Mouse (Mus musculus) liver, adult 2 months (tissue): Measurements from ENCODE around the gene Pfn3. TPM values are rescaled to one million over a fixed set of nuclear protein-coding genes. Genes with fewer than 3 reads are reported as not detected.

Experiments used
- DNase-seq: peaks from one replicate; pipeline ENCODE4 v3.0.0-alpha.2; 2011; ENCODE audit warnings: low read depth, low spot score; ENCODE audit errors: extremely low read depth
- H3K27ac ChIP-seq: fragments of 200-500 bp; replicated peaks from 2 replicates; pipeline ENCODE4 v1.5.1; 2012; ENCODE audit warnings: low read depth, mild to moderate bottlenecking, control low read depth, inconsistent platforms, low read length; ENCODE audit not compliant: insufficient read depth
- H3K27me3 ChIP-seq: fragments of 200-500 bp; 2 replicates; pipeline ENCODE4 v1.6.1; 2012; ENCODE audit warnings: mild to moderate bottlenecking, moderate library complexity, low read length, inconsistent platforms; ENCODE audit not compliant: control insufficient read depth, insufficient read depth
- H3K36me3 ChIP-seq: fragments of 200-500 bp; 2 replicates; pipeline ENCODE4 v1.6.1; 2012; ENCODE audit warnings: low read length, inconsistent platforms; ENCODE audit not compliant: control insufficient read depth, insufficient read depth
- H3K4me1 ChIP-seq: fragments of 200-500 bp; 2 replicates; pipeline ENCODE4 v1.6.1; 2011; ENCODE audit warnings: low read length; ENCODE audit not compliant: control insufficient read depth, insufficient read depth
- H3K4me3 ChIP-seq: fragments of 200-500 bp; 2 replicates; pipeline ENCODE4 v1.5.1; 2011; ENCODE audit warnings: low read depth, mild to moderate bottlenecking, control low read depth, low read length, moderate library complexity; ENCODE audit not compliant: insufficient read depth
- H3K79me2 ChIP-seq: fragments of 200-500 bp; 2 replicates; pipeline ENCODE4 v1.6.1; 2012; ENCODE audit warnings: inconsistent platforms, mild to moderate bottlenecking, low read length, moderate library complexity; ENCODE audit not compliant: control insufficient read depth, insufficient read depth
- H3K9ac ChIP-seq: fragments of 200-500 bp; 2 replicates; pipeline ENCODE4 v1.6.1; 2012; ENCODE audit warnings: low read depth, mild to moderate bottlenecking, control low read depth, inconsistent platforms, low read length
- CTCF ChIP-seq: fragments of 200-500 bp; IDR thresholded peaks from 2 replicates; pipeline ENCODE4 v1.5.1; 2011; ENCODE audit warnings: low read depth, low read length, control low read depth
- POLR2A ChIP-seq: fragments of 200-500 bp; IDR thresholded peaks from 2 replicates; pipeline ENCODE4 v1.6.1; 2011; ENCODE audit warnings: low read length, control low read depth; ENCODE audit not compliant: insufficient read depth; ENCODE audit errors: extremely low read depth
- WGBS: fragments of 180-500 bp; shearing (Covaris S2); methylation state at CpG from one replicate; pipeline ENCODE4 v1.1.7; 2018; 5-methylcytosine and 5-hydroxymethylcytosine counted together
- polyA plus RNA-seq: library from polyadenylated mRNA; depleted of rRNA; stranded (reverse); fragments of >200 nt; gene quantifications from 2 replicates; pipeline ENCODE4 v1.2.3, GENCODE M21; 2012
- total RNA-seq: library from RNA; depleted of rRNA; stranded (reverse); fragments of >200 nt; gene quantifications from 2 replicates; pipeline ENCODE4 v1.2.3, GENCODE M21; 2014

The Pfn3 gene
- total and polyA plus RNA-seq, 2 experiments, result not detected

DNA sequence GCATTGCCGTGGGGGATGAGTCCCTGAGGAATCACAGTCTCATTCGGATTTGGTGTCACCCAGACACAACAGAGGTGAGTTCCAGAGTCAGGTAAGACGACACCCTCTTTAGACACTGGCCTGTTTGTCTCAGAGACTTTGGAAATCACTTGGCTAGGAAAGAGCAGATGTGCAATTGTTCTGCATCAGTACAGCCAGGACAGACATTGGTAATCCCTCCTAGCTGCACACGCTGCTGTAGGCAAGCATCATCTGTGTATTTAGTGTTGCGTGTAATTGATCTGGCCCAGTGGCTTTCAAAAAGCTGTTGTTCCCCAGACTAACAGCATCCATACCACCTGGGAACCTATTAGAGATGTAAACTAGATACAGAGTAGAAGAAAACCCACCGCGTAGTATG is 11.8 kb downstream of the Pfn3 start:
- no peak for DNase-seq
- Histone ChIP-seq H3K4me3 (no peak overlapping the region), H3K79me2 (no peaks in the 10 kb centered on the region), H3K27ac (no peak overlapping the region), H3K4me1 (no peaks in the 10 kb centered on the region), H3K36me3 (no peaks in the 10 kb centered on the region), H3K9ac (no peak overlapping the region), H3K27me3 (no peaks in the 10 kb centered on the region)
- no peak for TF ChIP-seq POLR2A
- TF ChIP-seq CTCF, result no peak
- 83% methylated on average over 7 of the region's 7 CpGs for WGBS

DNA sequence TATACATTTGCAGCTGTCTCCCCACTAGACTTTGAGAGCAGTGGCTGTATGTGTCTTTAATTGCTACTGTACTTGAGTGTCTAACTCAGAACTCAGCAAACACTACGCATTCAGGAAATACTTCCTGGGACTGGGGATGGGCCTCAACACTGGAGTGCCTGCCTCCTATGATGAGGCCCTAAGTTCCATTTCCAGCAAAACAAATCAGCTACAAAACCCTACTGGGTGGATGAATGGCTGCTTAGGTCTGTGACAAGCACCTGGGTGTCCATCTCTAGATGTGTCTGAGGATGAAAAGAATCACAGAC is 15.0 kb downstream of the Pfn3 start:
- H3K27ac ChIP-seq, result no peak overlapping the region
- WGBS, result 79% methylated on average over 1 of the region's 1 CpGs
- H3K27me3 ChIP-seq, result no peaks in the 10 kb centered on the region
- TF ChIP-seq POLR2A, result no peak
- TF ChIP-seq CTCF, result no peak
- H3K79me2 ChIP-seq, result no peaks in the 10 kb centered on the region
- DNase-seq, result no peak
- H3K4me1 ChIP-seq, result no peaks in the 10 kb centered on the region
- H3K9ac ChIP-seq, result no peak overlapping the region
- H3K4me3 ChIP-seq, result no peak overlapping the region
- H3K36me3 ChIP-seq, result no peaks in the 10 kb centered on the region

GRCm38 (mm10) chr13:55399300-55400038 is 15.6 kb downstream of the Pfn3 start:
- TF ChIP-seq CTCF (no peak), POLR2A (no peak)

DNA sequence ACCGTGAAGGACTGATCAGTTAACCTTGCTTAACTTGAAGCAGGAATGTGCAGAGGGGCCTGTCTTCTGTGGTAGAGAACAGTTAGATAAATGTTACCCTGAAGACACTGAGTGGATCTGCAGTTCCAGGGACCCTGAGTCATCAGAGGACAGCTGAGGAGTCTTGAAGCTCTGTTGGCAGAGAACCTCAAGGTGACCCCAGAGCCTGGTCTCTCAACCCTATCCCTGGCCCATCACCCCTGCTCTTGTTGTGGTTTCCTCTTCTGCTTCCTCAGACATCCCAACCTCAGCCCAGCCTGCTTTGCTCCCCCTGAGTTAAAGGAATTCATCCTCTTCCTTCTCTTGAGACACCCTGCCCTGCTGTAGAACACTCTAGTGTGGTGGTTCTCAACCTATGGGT is 16.9 kb downstream of the Pfn3 start, which contains the start of gene Slc34a1:
Slc34a1 (plus strand) TSS at position 100 of the 400 bp plus-strand sequence.
- no peaks in the 10 kb centered on the region for H3K27me3 ChIP-seq
- no peak within 1 kb of the TSS for H3K9ac ChIP-seq
- H3K4me1 ChIP-seq, result no peaks in the 10 kb centered on the region
- 90% methylated on average over 1 of the region's 1 CpGs for WGBS
- DNase-seq, result no peak
- no peak within 1 kb of the TSS for H3K4me3 ChIP-seq
- H3K79me2 ChIP-seq, result no peaks in the 10 kb centered on the region
- no peak within 1 kb of the TSS for H3K27ac ChIP-seq
- H3K36me3 ChIP-seq, result no peaks in the 10 kb centered on the region
- TF ChIP-seq CTCF, result no peak
- no peak for TF ChIP-seq POLR2A

More at GRCm38 (mm10) chr13:55399300-55400038, 15.6 kb downstream of the Pfn3 start:
- Histone ChIP-seq H3K36me3 (no peaks in the 10 kb centered on the region), H3K4me1 (no peaks in the 10 kb centered on the region), H3K79me2 (no peaks in the 10 kb centered on the region), H3K27ac (no peak overlapping the region), H3K4me3 (no peak overlapping the region), H3K9ac (no peak overlapping the region), H3K27me3 (no peaks in the 10 kb centered on the region)
- no peak for DNase-seq
- WGBS, result 73% methylated on average over 5 of the region's 5 CpGs

DNA sequence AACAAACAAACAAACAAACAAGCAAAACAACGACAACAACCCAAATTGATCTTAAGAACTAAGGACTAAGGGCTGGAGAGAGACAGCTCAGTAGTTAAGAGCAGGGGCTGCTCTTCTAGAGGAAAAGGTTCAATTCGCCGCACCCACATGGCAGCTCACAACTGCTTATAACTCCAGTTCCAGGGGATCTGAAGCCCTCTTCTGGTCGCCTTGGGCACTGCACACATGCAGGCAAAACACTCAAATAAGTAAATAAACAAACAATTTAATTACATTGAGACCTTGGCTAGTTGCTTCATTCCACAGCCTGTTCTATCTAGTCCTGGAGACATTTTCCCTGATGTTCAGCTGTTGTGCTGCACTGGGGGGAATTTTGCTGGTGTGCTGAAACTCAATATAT is 22.1 kb downstream of the Pfn3 start:
- DNase-seq, result peak; percentile 18

DNA sequence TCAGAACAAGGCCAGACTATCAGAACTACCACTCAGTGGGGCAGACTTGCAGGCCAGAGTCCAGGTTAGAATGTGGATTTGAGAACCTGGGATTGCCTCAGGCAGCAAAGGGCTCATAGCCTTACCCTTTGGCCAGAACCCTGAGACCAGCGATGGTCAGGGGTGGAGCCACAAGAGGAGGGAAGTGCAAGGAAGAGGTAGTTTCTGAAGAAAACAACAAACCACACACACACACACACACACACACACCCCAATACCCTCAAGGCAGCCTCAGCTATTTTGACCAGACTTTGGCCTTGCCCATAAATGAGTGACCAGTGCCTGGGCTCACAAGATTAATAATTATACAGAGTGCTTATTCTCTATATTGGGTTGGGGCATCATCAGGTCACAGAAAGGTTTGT is 23.4 kb downstream of the Pfn3 start:
- H3K4me3 ChIP-seq, result no peak overlapping the region
- H3K36me3 ChIP-seq, result no peaks in the 10 kb centered on the region
- DNase-seq, result peak; percentile 94
- no peak overlapping the region for H3K9ac ChIP-seq
- H3K27ac ChIP-seq, result peak overlapping the region; percentile 97
- H3K79me2 ChIP-seq, result no peaks in the 10 kb centered on the region
- no peaks in the 10 kb centered on the region for H3K27me3 ChIP-seq
- H3K4me1 ChIP-seq, result peaks cover 10% of the 10 kb centered on the region
- WGBS, result 16% methylated on average over 1 of the region's 1 CpGs
- no peak for TF ChIP-seq CTCF
- no peak for TF ChIP-seq POLR2A

More for the DNA sequence above, 22.1 kb downstream of the Pfn3 start:
- Histone ChIP-seq H3K4me3 (no peak overlapping the region), H3K9ac (no peak overlapping the region), H3K4me1 (peaks cover 10% of the 10 kb centered on the region), H3K27ac (peak overlapping the region; percentile 97; the same call in 1 of the 2 replicates), H3K36me3 (no peaks in the 10 kb centered on the region), H3K79me2 (no peaks in the 10 kb centered on the region), H3K27me3 (no peaks in the 10 kb centered on the region)
- WGBS, result 84% methylated on average over 4 of the region's 4 CpGs
- TF ChIP-seq CTCF, result peak; percentile 52
- TF ChIP-seq POLR2A, result no peak
